Mouse (Mus musculus) midbrain, embryonic 16.5 days (tissue): ENCODE measurements around the gene Cdc42ep1. TPM values are rescaled to one million over a fixed set of nuclear protein-coding genes. Genes with fewer than 3 reads are reported as not detected.
"Not testable (repeated sequence)": the region's sequence is repeated elsewhere in the genome, so short reads cannot be mapped to it uniquely, and the experiment has no call there.

Source experiments
- ATAC-seq: fragments of 200-750 bp; cut with Nextera tagmentation; 2 replicates; pipeline ENCODE4 v1.8.0; 2017; ENCODE audit warnings: moderate TSS enrichment
- H3K27ac ChIP-seq: fragments of 300-500 bp; sonication (generic); 2 replicates; pipeline ENCODE4 v1.5.1; 2014; ENCODE audit warnings: mild to moderate bottlenecking, low read length, mixed read lengths
- H3K27me3 ChIP-seq: fragments of 300-500 bp; sonication (generic); 2 replicates; pipeline ENCODE4 v1.6.1; 2014; ENCODE audit warnings: low read depth, low read length, mixed read lengths; ENCODE audit not compliant: control insufficient read depth, insufficient read depth
- H3K36me3 ChIP-seq: fragments of 300-500 bp; sonication (generic); 2 replicates; pipeline ENCODE4 v1.6.1; 2014; ENCODE audit warnings: mild to moderate bottlenecking, low read length, moderate library complexity, mixed read lengths; ENCODE audit not compliant: control insufficient read depth, insufficient read depth
- H3K4me1 ChIP-seq: fragments of 300-500 bp; sonication (generic); 2 replicates; pipeline ENCODE4 v1.6.1; 2014; ENCODE audit warnings: mild to moderate bottlenecking, low read length, mixed read lengths; ENCODE audit not compliant: control insufficient read depth, insufficient read depth
- H3K4me2 ChIP-seq: fragments of 300-500 bp; sonication (generic); 2 replicates; pipeline ENCODE4 v1.6.1; 2014; ENCODE audit warnings: mild to moderate bottlenecking, low read length, mixed read lengths
- H3K4me3 ChIP-seq: fragments of 300-500 bp; sonication (generic); 2 replicates; pipeline ENCODE4 v1.5.1; 2014; ENCODE audit warnings: low read depth, mild to moderate bottlenecking, low read length, moderate library complexity, mixed read lengths
- H3K9ac ChIP-seq: fragments of 300-500 bp; sonication (generic); 2 replicates; pipeline ENCODE4 v1.6.1; 2014; ENCODE audit warnings: low read depth, low read length, mixed read lengths
- H3K9me3 ChIP-seq: fragments of 300-500 bp; sonication (generic); replicated peaks from 2 replicates; pipeline ENCODE4 v1.6.1; 2014; ENCODE audit warnings: mild to moderate bottlenecking, low read length, mixed read lengths; ENCODE audit not compliant: control insufficient read depth, poor library complexity, severe bottlenecking
- whole genome bisulfite sequencing: fragments of 180-500 bp; shearing (Covaris S2); extraction: QIAGEN DNeasy Blood & Tissue Kit; methylation state at CpG from one replicate; pipeline ENCODE4 v1.1.7; 2014; 5-methylcytosine and 5-hydroxymethylcytosine counted together
- polyA plus RNA-seq: library from polyadenylated mRNA; unstranded; fragments of >200 nt; fragmentation: Nextera tagmentation; extraction: Ambion mirVana; gene quantifications from 2 replicates; pipeline ENCODE4 v1.2.1, GENCODE M21; 2015

Cdc42ep1 gene
- polyA plus RNA-seq, 1 experiment from 2014 or later, result 13.6 TPM

- ATAC-seq, result no peak
- H3K4me2 ChIP-seq, result peak overlapping the region; percentile 76
- peaks cover 18% of the 10 kb centered on the region for H3K4me1 ChIP-seq
- WGBS, result 39% methylated on average over 9 of the region's 9 CpGs
- H3K9me3 ChIP-seq, result no peaks in the 10 kb centered on the region
- H3K27me3 ChIP-seq, result peaks cover 22% of the 10 kb centered on the region
- H3K9ac ChIP-seq, result no peak overlapping the region
- no peak overlapping the region; the same call in 1 of the 2 replicates for H3K4me3 ChIP-seq
- H3K36me3 ChIP-seq, result no peaks in the 10 kb centered on the region
- H3K27ac ChIP-seq, result no peak overlapping the region
These were observed 2.4 kb downstream of the Cdc42ep1 start for GRCm38 (mm10) chr15:78844791-78845190.

- H3K27me3 ChIP-seq, result peaks cover 22% of the 10 kb centered on the region
- H3K4me2 ChIP-seq, result peak overlapping the region; percentile 76; the same call in 1 of the 2 replicates
- 70% methylated on average over 11 of the region's 11 CpGs for WGBS
- H3K9ac ChIP-seq, result no peak overlapping the region
- peaks cover 16% of the 10 kb centered on the region for H3K4me1 ChIP-seq
- no peaks in the 10 kb centered on the region for H3K9me3 ChIP-seq
- no peak for ATAC-seq
- no peak overlapping the region for H3K27ac ChIP-seq
- H3K36me3 ChIP-seq, result no peaks in the 10 kb centered on the region
- H3K4me3 ChIP-seq, result no peak overlapping the region
These were observed 2.9 kb downstream of the Cdc42ep1 start for GRCm38 (mm10) chr15:78845321-78845720.

- 80% methylated on average over 8 of the region's 8 CpGs for WGBS
- Histone ChIP-seq H3K4me2 (peak overlapping the region; percentile 17; the same call in 1 of the 2 replicates), H3K4me3 (no peak overlapping the region), H3K27ac (no peak overlapping the region), H3K36me3 (no peaks in the 10 kb centered on the region), H3K27me3 (peaks cover 22% of the 10 kb centered on the region), H3K9ac (no peak overlapping the region), H3K9me3 (no peaks in the 10 kb centered on the region), H3K4me1 (peaks cover 14% of the 10 kb centered on the region)
- ATAC-seq, result no peak
These were observed 3.4 kb downstream of the Cdc42ep1 start for GRCm38 (mm10) chr15:78845867-78846266.

- ATAC-seq, result no peak
- H3K27ac ChIP-seq, result no peak overlapping the region
- H3K9ac ChIP-seq, result no peak overlapping the region
- peaks cover 14% of the 10 kb centered on the region for H3K4me1 ChIP-seq
- no peak overlapping the region for H3K4me3 ChIP-seq
- no peaks in the 10 kb centered on the region for H3K36me3 ChIP-seq
- H3K27me3 ChIP-seq, result peaks cover 22% of the 10 kb centered on the region
- no peak overlapping the region for H3K4me2 ChIP-seq
- 72% methylated on average over 8 of the region's 8 CpGs for WGBS
- H3K9me3 ChIP-seq, result no peaks in the 10 kb centered on the region
These were observed 3.9 kb downstream of the Cdc42ep1 start for GRCm38 (mm10) chr15:78846352-78846751.

- ATAC-seq, H3K4me3 ChIP-seq, H3K9ac ChIP-seq, H3K36me3 ChIP-seq, H3K4me2 ChIP-seq, H3K9me3 ChIP-seq, H3K27ac ChIP-seq: not testable (repeated sequence)
- Histone ChIP-seq H3K27me3 (peaks cover 22% of the 10 kb centered on the region), H3K4me1 (peaks cover 14% of the 10 kb centered on the region)
- 88% methylated on average over 7 of the region's 7 CpGs for WGBS
These were observed 4.4 kb downstream of the Cdc42ep1 start for GRCm38 (mm10) chr15:78846805-78847204.

GRCm38 (mm10) chr15:78848467-78848866, 6.0 kb downstream of the Cdc42ep1 start:
- no peak for ATAC-seq
- Histone ChIP-seq H3K4me1 (peaks cover 4% of the 10 kb centered on the region; the same call in 1 of the 2 replicates), H3K4me3 (no peak overlapping the region), H3K4me2 (no peak overlapping the region), H3K36me3 (no peaks in the 10 kb centered on the region), H3K27me3 (peaks cover 14% of the 10 kb centered on the region), H3K27ac (no peak overlapping the region), H3K9ac (no peak overlapping the region), H3K9me3 (no peaks in the 10 kb centered on the region)
- 26% methylated on average over 5 of the region's 5 CpGs for WGBS

- 87% methylated on average over 12 of the region's 12 CpGs for WGBS
- no peak for ATAC-seq
- peaks cover 4% of the 10 kb centered on the region; the same call in 1 of the 2 replicates for H3K27me3 ChIP-seq
These were observed 7.1 kb downstream of the Cdc42ep1 start for GRCm38 (mm10) chr15:78849485-78849884.

GRCm38 (mm10) chr15:78850059-78850824, 7.8 kb downstream of the Cdc42ep1 start:
- H3K27me3 ChIP-seq, result no peaks in the 10 kb centered on the region
- H3K27ac ChIP-seq, result no peak overlapping the region
- no peak overlapping the region for H3K9ac ChIP-seq
- H3K36me3 ChIP-seq, result no peaks in the 10 kb centered on the region
- WGBS, result 73% methylated on average over 15 of the region's 15 CpGs
- no peak for ATAC-seq
- no peaks in the 10 kb centered on the region for H3K9me3 ChIP-seq
- no peaks in the 10 kb centered on the region for H3K4me1 ChIP-seq
- no peak overlapping the region for H3K4me2 ChIP-seq
- no peak overlapping the region for H3K4me3 ChIP-seq

More at GRCm38 (mm10) chr15:78849485-78849884, 7.1 kb downstream of the Cdc42ep1 start:
- H3K36me3 ChIP-seq, result no peaks in the 10 kb centered on the region
- H3K9ac ChIP-seq, result no peak overlapping the region
- H3K9me3 ChIP-seq, result no peaks in the 10 kb centered on the region
- no peak overlapping the region for H3K4me2 ChIP-seq
- H3K27ac ChIP-seq, result no peak overlapping the region
- H3K4me1 ChIP-seq, result peaks cover 4% of the 10 kb centered on the region; the same call in 1 of the 2 replicates
- no peak overlapping the region for H3K4me3 ChIP-seq

- H3K4me3 ChIP-seq, result no peak overlapping the region
- H3K4me1 ChIP-seq, result no peaks in the 10 kb centered on the region
- H3K4me2 ChIP-seq, result no peak overlapping the region
- H3K9me3 ChIP-seq, result no peaks in the 10 kb centered on the region
- no peak overlapping the region for H3K9ac ChIP-seq
- no peak for ATAC-seq
- 76% methylated on average over 6 of the region's 6 CpGs for WGBS
- H3K36me3 ChIP-seq, result no peaks in the 10 kb centered on the region
- H3K27me3 ChIP-seq, result no peaks in the 10 kb centered on the region
- H3K27ac ChIP-seq, result no peak overlapping the region
These were observed 8.5 kb downstream of the Cdc42ep1 start for GRCm38 (mm10) chr15:78850944-78851343.
